Mouse (Mus musculus) CH12.LX (cell line): ENCODE results near the gene Mamdc2. TPM values are rescaled to one million over a fixed set of nuclear protein-coding genes. Genes with fewer than 3 reads are reported as not detected.

ENCODE experiments used
- DNase-seq: peaks from one replicate; pipeline ENCODE4 v3.0.0-alpha.2; 2013; ENCODE audit errors: extremely low read depth
- H3K27ac ChIP-seq: 2 replicates; pipeline ENCODE4 v1.5.1; 2012; ENCODE audit warnings: low read depth, mild to moderate bottlenecking, control low read depth, moderate library complexity; ENCODE audit not compliant: insufficient read depth
- H3K27me3 ChIP-seq: replicated peaks from 2 replicates; pipeline ENCODE3; 2012; ENCODE audit warnings: inconsistent platforms
- H3K36me3 ChIP-seq, 2 experiments: replicated peaks in 1 of 2; 2 replicates each; pipeline versions ENCODE3 to v1.6.1; 2012; ENCODE audit warnings: inconsistent platforms in 1 of 2, low read length in 1 of 2, mild to moderate bottlenecking in 1 of 2, mixed read lengths in 1 of 2, moderate library complexity in 1 of 2; ENCODE audit not compliant: control insufficient read depth in 1 of 2, insufficient read depth in 1 of 2
- H3K4me1 ChIP-seq, 2 experiments: 2 replicates each; pipeline ENCODE4 v1.6.1; 2012; ENCODE audit warnings: inconsistent platforms in 1 of 2, moderate library complexity in 1 of 2; ENCODE audit not compliant: insufficient read depth in 2 of 2, control insufficient read depth in 1 of 2
- H3K4me2 ChIP-seq: 2 replicates; pipeline ENCODE4 v1.6.1; 2012; ENCODE audit warnings: low read depth, mild to moderate bottlenecking, control low read depth; ENCODE audit not compliant: poor library complexity, insufficient read depth, severe bottlenecking
- H3K4me3 ChIP-seq, 3 experiments: fragments of 150-350 bp in 1 of 3; sonication (generic) in 1 of 3; replicated peaks in 1 of 3; 2 replicates each; pipeline versions ENCODE3 to v1.5.1; 2011 to 2012; ENCODE audit warnings: low read depth in 2 of 3, low read length in 2 of 3, mild to moderate bottlenecking in 2 of 3, moderate library complexity in 2 of 3, control low read depth in 1 of 3, improper control_type of control experiment in 1 of 3, inconsistent platforms in 1 of 3, mixed read lengths in 1 of 3; ENCODE audit not compliant: poor library complexity in 1 of 3
- H3K79me2 ChIP-seq: replicated peaks from 2 replicates; pipeline ENCODE4 v1.6.1; 2012; ENCODE audit warnings: mild to moderate bottlenecking, moderate library complexity; ENCODE audit not compliant: control insufficient read depth, poor library complexity, insufficient read depth, severe bottlenecking; ENCODE audit errors: extremely low read depth
- H3K9ac ChIP-seq: 2 replicates; pipeline ENCODE4 v1.6.1; 2012; ENCODE audit warnings: low read depth, mild to moderate bottlenecking, control low read depth, moderate library complexity; ENCODE audit not compliant: insufficient read depth
- H3K9me3 ChIP-seq: replicated peaks from 2 replicates; pipeline ENCODE3; 2012; ENCODE audit warnings: low read length, inconsistent platforms, mixed read lengths
- BHLHE40 ChIP-seq: IDR thresholded peaks from 2 replicates; pipeline ENCODE4 v1.6.1; 2011; ENCODE audit warnings: mild to moderate bottlenecking, low read depth, low read length, improper control_type of control experiment
- CHD1 ChIP-seq: IDR thresholded peaks from 2 replicates; pipeline ENCODE4 v1.6.1; 2012; ENCODE audit warnings: low read depth, low read length, improper control_type of control experiment, inconsistent platforms
- CHD2 ChIP-seq: IDR thresholded peaks from 2 replicates; pipeline ENCODE4 v1.6.1; 2011; ENCODE audit warnings: low read length, improper control_type of control experiment
- CTCF ChIP-seq, 2 experiments: IDR thresholded peaks in 1 of 2; conservative IDR thresholded peaks in 1 of 2; 2 replicates each; pipeline ENCODE4 v1.5.1; 2011 to 2012; ENCODE audit warnings: low read depth in 2 of 2, low read length in 2 of 2, improper control_type of control experiment in 1 of 2, inconsistent platforms in 1 of 2, mild to moderate bottlenecking in 1 of 2, moderate library complexity in 1 of 2
- E2F4 ChIP-seq: IDR thresholded peaks from 2 replicates; pipeline ENCODE4 v1.6.1; 2011; ENCODE audit warnings: low read depth, low read length, improper control_type of control experiment; ENCODE audit not compliant: insufficient replicate concordance
- ELF1 ChIP-seq: IDR thresholded peaks from 2 replicates; pipeline ENCODE4 v1.6.1; 2014; ENCODE audit warnings: low read depth, mild to moderate bottlenecking, inconsistent platforms, low read length, improper control_type of control experiment
- GABPA ChIP-seq: IDR thresholded peaks from 2 replicates; pipeline ENCODE4 v1.6.1; 2012; ENCODE audit warnings: low read depth, low read length, improper control_type of control experiment, inconsistent platforms; ENCODE audit not compliant: insufficient replicate concordance
- HCFC1 ChIP-seq: IDR thresholded peaks from 2 replicates; pipeline ENCODE4 v1.6.1; 2012; ENCODE audit warnings: low read depth, mild to moderate bottlenecking, inconsistent platforms, low read length, improper control_type of control experiment
- IRF4 ChIP-seq: IDR thresholded peaks from 2 replicates; pipeline ENCODE4 v1.6.1; 2014; ENCODE audit warnings: low read depth, mild to moderate bottlenecking, inconsistent platforms, low read length, improper control_type of control experiment
- JUN ChIP-seq: IDR thresholded peaks from 2 replicates; pipeline ENCODE4 v1.6.1; 2011; ENCODE audit warnings: low read depth, mild to moderate bottlenecking, low read length, improper control_type of control experiment, moderate library complexity; ENCODE audit not compliant: insufficient read depth
- KAT2A ChIP-seq: IDR thresholded peaks from 2 replicates; pipeline ENCODE4 v1.6.1; 2012; ENCODE audit warnings: low read length, improper control_type of control experiment, inconsistent platforms; ENCODE audit not compliant: insufficient replicate concordance
- MAX ChIP-seq: IDR thresholded peaks from 2 replicates; pipeline ENCODE4 v1.6.1; 2011; ENCODE audit warnings: low read length, improper control_type of control experiment
- MAZ ChIP-seq: IDR thresholded peaks from 2 replicates; pipeline ENCODE4 v1.6.1; 2012; ENCODE audit warnings: low read depth, mild to moderate bottlenecking, inconsistent platforms, low read length, improper control_type of control experiment, moderate library complexity
- MXI1 ChIP-seq: IDR thresholded peaks from 2 replicates; pipeline ENCODE4 v1.6.1; 2011; ENCODE audit warnings: mild to moderate bottlenecking, low read depth, low read length, improper control_type of control experiment
- MYC ChIP-seq: IDR thresholded peaks from 2 replicates; pipeline ENCODE4 v1.6.1; 2011; ENCODE audit warnings: low read depth, mild to moderate bottlenecking, improper control_type of control experiment, low read length
- NELFE ChIP-seq: IDR thresholded peaks from 2 replicates; pipeline ENCODE4 v1.6.1; 2011; ENCODE audit warnings: low read depth, low read length, improper control_type of control experiment
- NRF1 ChIP-seq: IDR thresholded peaks from 2 replicates; pipeline ENCODE4 v1.6.1; 2014; ENCODE audit warnings: low read depth, mild to moderate bottlenecking, inconsistent platforms, low read length, improper control_type of control experiment, moderate library complexity
- POLR2A ChIP-seq: IDR thresholded peaks from 2 replicates; pipeline ENCODE4 v1.6.1; 2011; ENCODE audit warnings: low read depth, mild to moderate bottlenecking, improper control_type of control experiment, low read length
- RAD21 ChIP-seq: IDR thresholded peaks from 2 replicates; pipeline ENCODE4 v1.6.1; 2011; ENCODE audit warnings: low read depth, mild to moderate bottlenecking, low read length, improper control_type of control experiment, moderate library complexity
- SIN3A ChIP-seq: IDR thresholded peaks from 2 replicates; pipeline ENCODE4 v1.6.1; 2012; ENCODE audit warnings: low read length, improper control_type of control experiment, inconsistent platforms
- SMC3 ChIP-seq: IDR thresholded peaks from 2 replicates; pipeline ENCODE4 v1.6.1; 2011; ENCODE audit warnings: low read depth, low read length, improper control_type of control experiment
- TBP ChIP-seq: conservative IDR thresholded peaks from 2 replicates; pipeline ENCODE4 v1.6.1; 2011; ENCODE audit warnings: low read depth, low read length, improper control_type of control experiment
- TCF12 ChIP-seq: IDR thresholded peaks from 2 replicates; pipeline ENCODE4 v1.6.1; 2014; ENCODE audit warnings: low read depth, mild to moderate bottlenecking, inconsistent platforms, low read length, improper control_type of control experiment
- UBTF ChIP-seq: IDR thresholded peaks from 2 replicates; pipeline ENCODE4 v1.6.1; 2012; ENCODE audit warnings: low read depth, mild to moderate bottlenecking, inconsistent platforms, low read length, improper control_type of control experiment, moderate library complexity
- ZC3H11A ChIP-seq: IDR thresholded peaks from 2 replicates; pipeline ENCODE4 v1.6.1; 2012; ENCODE audit warnings: low read depth, mild to moderate bottlenecking, inconsistent platforms, low read length, improper control_type of control experiment
- dilution Hi-C: fragments of 300-500 bp; cut with MboI; formaldehyde crosslinking; loops from 2 replicates; pipeline ENCODE4 v1.14.3; 2020; ENCODE audit warnings: low sequenced_read_pairs; ENCODE audit not compliant: extremely low pct_unique_long_range_greater_than_20kb, extremely low pct_ligation_motif_present
- in situ Hi-C: fragments of 300-500 bp; cut with MboI; formaldehyde crosslinking; loops from 3 replicates; pipeline ENCODE4 v1.14.3; 2019; ENCODE audit warnings: low sequenced_read_pairs, low pct_ligation_motif_present, low pct_unique_long_range_greater_than_20kb, mixed read lengths
- polyA plus RNA-seq: library from polyadenylated mRNA; unstranded; fragments of >175 nt; gene quantifications from 2 replicates; pipeline ENCODE4 v1.2.1, GENCODE M21; 2012; ENCODE audit warnings: low read depth; ENCODE audit not compliant: insufficient read length
- total RNA-seq, 2 experiments: library from RNA; depleted of rRNA; stranded (reverse); fragments of 300-350 nt in 1 of 2; fragments of >200 nt in 1 of 2; gene quantifications; 2 replicates each; pipeline ENCODE4 v1.2.3; 2012 to 2014

Mamdc2 gene
- total and polyA plus RNA-seq, 3 experiments: 0.08 to 0.67 (median 0.17) TPM

DNA sequence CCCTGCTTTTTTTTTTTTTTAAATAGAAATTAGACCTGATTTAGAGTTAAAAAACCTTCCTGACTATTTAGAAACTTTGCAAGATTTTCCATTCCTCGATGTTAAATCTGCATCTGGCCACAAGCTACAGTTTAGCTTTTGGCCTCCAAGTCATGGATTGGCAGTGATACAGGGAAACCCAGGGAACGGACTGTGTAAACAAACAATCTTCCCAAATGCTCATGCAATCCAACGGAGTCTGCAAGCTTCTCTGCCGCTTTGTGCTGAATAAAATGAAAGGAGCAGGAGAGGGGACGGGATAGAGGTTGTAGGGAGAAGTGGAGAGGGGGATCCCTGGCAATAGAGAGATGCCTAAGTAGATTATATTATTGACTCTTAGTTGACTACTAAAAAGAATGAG, 47.8 kb downstream of the Mamdc2 start:
- H3K4me2 ChIP-seq: no peak overlapping the region
- H3K27me3 ChIP-seq: no peaks in the 10 kb centered on the region
- H3K9me3 ChIP-seq: no peaks in the 10 kb centered on the region
- DNase-seq: no peak
- no peak for TF ChIP-seq GABPA
- TF ChIP-seq ELF1: no peak
- no peak for TF ChIP-seq POLR2A
- no peak for TF ChIP-seq NELFE
- TF ChIP-seq TBP: no peak
- TF ChIP-seq IRF4: no peak
- no peak for TF ChIP-seq HCFC1
- TF ChIP-seq SMC3: no peak
- no peak for TF ChIP-seq KAT2A
- no peak for TF ChIP-seq ZC3H11A
- TF ChIP-seq SIN3A: no peak
- TF ChIP-seq UBTF: no peak
- TF ChIP-seq MYC: no peak
- TF ChIP-seq BHLHE40: no peak
- TF ChIP-seq MAX: no peak
- TF ChIP-seq MAZ: no peak
- TF ChIP-seq RAD21: no peak
- TF ChIP-seq JUN: no peak
- TF ChIP-seq CTCF (conservative IDR thresholded peaks at IDR 0.05 in 1 of 2, IDR thresholded peaks at IDR 0.05 in 1 of 2; ENCODE audit: low read depth in 2 of 2, low read length in 2 of 2): no peak
- no peak for TF ChIP-seq NRF1
- TF ChIP-seq, all 38 proteins: peak for 0
- no peaks in the 10 kb centered on the region for H3K79me2 ChIP-seq
- no peak overlapping the region for H3K27ac ChIP-seq
- dilution Hi-C loops: no loop called here
- no peak overlapping the region for H3K4me3 ChIP-seq
- no peaks in the 10 kb centered on the region for H3K36me3 ChIP-seq
- peaks cover 3 to 11% of the 10 kb centered on the region in 2 experiments; a peak in 3 of 4 replicates for H3K4me1 ChIP-seq
- no peak overlapping the region for H3K9ac ChIP-seq
- in situ Hi-C loops: no loop called here

DNA sequence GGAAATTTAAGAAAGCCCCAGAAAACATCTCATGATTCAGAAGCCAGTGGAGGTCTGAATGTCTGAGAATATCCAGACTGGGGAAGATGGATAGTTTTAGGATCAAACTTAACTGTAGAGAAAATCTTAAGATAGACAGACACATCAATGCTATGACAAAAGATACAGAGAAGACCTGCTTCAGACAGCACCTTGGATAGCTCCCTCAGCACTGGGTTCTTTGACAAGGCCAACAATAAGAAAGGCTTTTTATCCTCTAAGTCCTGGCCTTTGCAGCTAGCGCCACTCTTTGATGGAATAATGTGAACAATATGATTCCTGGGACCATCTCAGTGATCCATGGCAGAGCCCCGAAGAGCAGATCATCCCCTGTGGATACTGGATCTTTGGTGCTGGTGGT, 52.3 kb downstream of the Mamdc2 start:
- no peak overlapping the region for H3K4me2 ChIP-seq
- H3K27me3 ChIP-seq: no peaks in the 10 kb centered on the region
- no peak overlapping the region for H3K4me3 ChIP-seq
- in situ Hi-C loops (no loop called here), dilution Hi-C loops (no loop called here)
- no peak overlapping the region for H3K9ac ChIP-seq
- no peaks in the 10 kb centered on the region for H3K4me1 ChIP-seq
- TF ChIP-seq TCF12: no peak
- TF ChIP-seq CHD1: no peak
- TF ChIP-seq GABPA: no peak
- no peak for TF ChIP-seq CHD2
- no peak for TF ChIP-seq MXI1
- TF ChIP-seq E2F4: no peak
- H3K27ac ChIP-seq: no peak overlapping the region
- no peak for DNase-seq
- no peaks in the 10 kb centered on the region for H3K36me3 ChIP-seq
- no peaks in the 10 kb centered on the region for H3K79me2 ChIP-seq
- H3K9me3 ChIP-seq: no peaks in the 10 kb centered on the region
